Mouse (Mus musculus) CD4-positive, CD25-positive, alpha-beta regulatory T cell, adult 9 weeks (primary cell): Measurements from ENCODE around the gene Amtn. TPM values are rescaled to one million over a fixed set of nuclear protein-coding genes. Genes with fewer than 3 reads are reported as not detected.

Experiments
- polyA plus RNA-seq: library from polyadenylated mRNA; unstranded; fragments of 100-300 nt; shearing (Covaris generic); gene quantifications from one replicate; pipeline ENCODE4 v1.2.1, GENCODE M21; 2017

Gene Amtn
- polyA plus RNA-seq, result not detected

GRCm38 (mm10) chr5:88375808-88376207 lies at the start of gene Amtn:
Amtn (plus strand) TSS chr5:88376108.

Other genes with a start within 250 kb of the Amtn start
- gene Gm11115, start 222.0 kb upstream of the Amtn start, polyA plus RNA-seq, result not detected
- gene Gm7714, start 107.2 kb upstream of the Amtn start, polyA plus RNA-seq, result not detected
- not detected for gene Prol1, start 58.8 kb upstream of the Amtn start, polyA plus RNA-seq
- not detected for gene Ambn, start 79.9 kb downstream of the Amtn start, polyA plus RNA-seq
- gene Enam, start 111.9 kb downstream of the Amtn start, polyA plus RNA-seq, result not detected
- gene Jchain, start 151.8 kb downstream of the Amtn start, polyA plus RNA-seq, result 2.7 TPM
- gene Utp3, start 178.4 kb downstream of the Amtn start, polyA plus RNA-seq, result 116 TPM
- gene Rufy3, start 188.9 kb downstream of the Amtn start, polyA plus RNA-seq, result 0.93 TPM